In genomic region chr7:29695231-29695630, GRCm38 (mm10) we compare ENCODE assay signal across 7 mouse cellular contexts. TPM values are rescaled to one million over a fixed set of nuclear protein-coding genes. Genes with fewer than 3 reads are reported as not detected.
"Had no signal": no experiment of that assay in that cellular context is flagged by ENCODE, and none has a peak within 500 bp of the region (broad histone marks: within the 10 kb centered on the region; RNA-seq: fewer than 3 reads in every experiment).

No protein-coding gene starts in this region.

RNA-seq across cellular contexts. Expression of gene Catsperg2, which starts 31.6 kb away (rescaled TPM):
- total RNA-seq: neutrophil, adult 5-6 weeks had no signal
- polyA plus RNA-seq: small intestine, adult 2 months; stomach, embryonic 14.5 days; stomach, embryonic 15.5 days; stomach, postnatal 0 days; thymus, postnatal 0 days; urinary bladder, adult 2 months had no signal
